Mouse (Mus musculus) spleen, adult 12 weeks (tissue): Measurements from ENCODE around the gene Mt3.
"Not testable (repeated sequence)": the region's sequence is repeated elsewhere in the genome, so short reads cannot be mapped to it uniquely, and the experiment has no call there.

ENCODE experiments used
- DNase-seq: peaks from one replicate; pipeline ENCODE4 v3.0.0; 2022; ENCODE audit warnings: low spot score

Gene Mt3

GRCm38 (mm10) chr8:94150925-94151324, 1.5 kb upstream of the Mt3 start:
- DNase-seq: no peak

DNA sequence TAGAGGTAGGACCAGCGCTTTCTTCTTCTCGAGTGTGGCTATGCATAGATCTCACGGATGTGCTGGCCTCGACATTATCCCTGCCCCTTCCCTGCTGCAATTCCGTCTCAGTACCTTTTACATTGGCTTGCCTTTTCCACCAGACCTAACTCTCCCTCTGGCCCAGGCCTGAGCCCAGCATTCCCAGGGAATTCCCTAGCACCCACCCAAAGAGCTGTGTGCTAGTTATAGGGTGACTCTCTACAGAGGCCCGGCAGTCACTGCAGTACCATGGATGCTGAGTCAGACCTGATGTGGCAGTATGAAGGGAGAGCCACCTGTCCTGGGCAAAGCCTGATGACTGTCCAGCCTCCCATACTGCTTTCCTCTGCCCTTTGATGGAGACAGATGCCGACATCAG, 1.0 kb downstream of the Mt3 start:
- no peak for DNase-seq

DNA sequence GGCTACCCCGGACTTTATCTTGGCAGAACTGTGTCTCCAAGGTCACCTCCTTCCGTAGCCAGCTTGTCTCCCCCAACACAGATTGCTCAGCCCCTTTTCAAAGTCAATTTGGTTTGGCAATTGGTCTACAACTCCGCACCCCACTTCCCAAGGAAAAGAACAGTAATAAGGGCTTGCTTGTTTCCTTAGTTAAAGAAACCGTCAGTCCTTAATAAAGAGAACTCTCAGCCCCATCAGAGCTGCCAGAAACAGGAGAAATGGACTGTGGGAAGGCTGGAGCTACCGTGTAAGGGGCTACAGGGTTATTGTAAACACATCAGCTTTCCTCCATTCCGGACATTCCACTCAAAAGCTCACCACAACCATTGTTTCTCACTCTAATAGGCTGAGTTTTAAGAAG, 2.1 kb downstream of the Mt3 start:
- no peak for DNase-seq

DNA sequence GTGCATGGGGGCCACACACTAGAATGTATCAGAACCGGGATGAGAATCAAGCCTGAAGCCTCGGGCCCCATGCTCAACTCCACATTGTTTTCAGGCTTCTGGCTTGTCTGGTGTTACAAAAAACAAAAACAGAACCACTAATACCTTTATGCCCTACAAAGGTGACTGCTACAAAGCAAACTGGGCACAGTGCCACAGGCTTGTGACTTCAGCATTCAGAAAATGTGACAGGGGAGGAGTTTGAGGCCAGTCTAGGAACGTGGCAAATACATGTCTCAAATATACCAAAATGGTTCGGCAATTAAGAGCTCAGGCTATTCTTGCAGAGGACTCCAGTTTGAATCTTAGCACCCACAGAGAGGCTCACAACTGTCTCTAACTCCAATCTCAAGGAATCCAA, 3.7 kb downstream of the Mt3 start:
- no peak for DNase-seq

GRCm38 (mm10) chr8:94165772-94166171, 13.4 kb downstream of the Mt3 start:
- DNase-seq: not testable (repeated sequence)

GRCm38 (mm10) chr8:94167244-94167643, 14.8 kb downstream of the Mt3 start:
- peak; percentile 77 for DNase-seq

DNA sequence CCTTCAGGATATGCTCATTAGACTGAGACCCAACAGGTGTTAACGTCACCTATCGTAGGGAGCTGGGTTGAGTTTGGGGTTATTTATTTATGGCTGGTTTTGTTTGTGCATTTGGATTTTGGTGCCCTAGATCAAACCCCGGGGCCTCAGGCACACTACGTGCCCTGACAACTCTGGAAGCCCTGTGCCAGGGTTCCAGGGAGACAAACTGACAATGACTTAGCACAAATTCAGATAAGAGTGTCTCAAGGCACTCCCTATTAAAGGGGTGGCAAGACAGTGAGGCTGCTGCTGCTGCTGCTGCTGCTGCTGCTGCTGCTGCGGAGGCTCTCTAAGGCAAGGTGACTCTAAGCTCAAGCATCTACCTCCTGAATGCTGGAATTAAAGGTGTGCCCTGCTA, 17.1 kb downstream of the Mt3 start:
- DNase-seq: no peak

GRCm38 (mm10) chr8:94171321-94171755, 18.9 kb downstream of the Mt3 start:
- DNase-seq: no peak

GRCm38 (mm10) chr8:94172075-94172808, 19.8 kb downstream of the Mt3 start, which contains the start of gene Mt2:
Gene Mt2 (plus strand): TSS chr8:94172664.
- peak; percentile 46 for DNase-seq

GRCm38 (mm10) chr8:94172809-94173732, 20.7 kb downstream of the Mt3 start:
- no peak for DNase-seq

GRCm38 (mm10) chr8:94173848-94174403, 21.5 kb downstream of the Mt3 start:
- no peak for DNase-seq

- DNase-seq: no peak
Measured at GRCm38 (mm10) chr8:94174619-94175213, 22.3 kb downstream of the Mt3 start.

DNA sequence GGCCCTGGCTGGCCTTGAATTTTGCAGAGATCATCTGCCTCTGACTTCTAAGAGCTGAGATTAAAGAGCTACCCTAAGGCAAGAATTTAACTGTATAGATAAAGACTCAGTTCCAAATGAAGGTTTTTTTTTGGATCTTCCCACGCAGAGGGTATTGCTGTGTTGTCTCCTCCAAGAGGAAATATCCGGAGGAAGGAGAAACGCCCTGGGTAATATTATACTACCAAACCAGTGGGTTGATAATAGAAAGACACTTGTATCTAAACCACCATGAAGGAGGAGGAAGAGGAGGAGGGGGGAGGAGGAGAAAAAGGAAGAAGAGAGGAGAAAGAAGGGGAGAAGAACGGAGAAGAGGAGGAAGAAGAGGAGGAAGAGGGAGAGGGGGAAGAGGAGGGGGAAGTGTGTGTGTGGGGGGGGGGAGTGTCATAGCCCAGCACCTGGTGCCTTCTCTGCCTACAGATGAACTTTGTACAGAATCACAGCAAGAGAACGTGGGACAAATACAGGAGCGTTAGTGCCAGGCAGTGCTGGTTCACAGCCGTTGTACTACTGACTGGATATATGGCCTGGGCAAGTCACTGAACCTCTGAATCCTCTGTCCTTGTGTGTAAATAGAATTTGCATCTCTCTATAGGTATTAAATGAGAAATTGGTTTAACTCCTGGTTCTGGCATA, 25.4 kb downstream of the Mt3 start:
- no peak for DNase-seq

GRCm38 (mm10) chr8:94178857-94179712, 26.7 kb downstream of the Mt3 start, which contains the start of gene Mt1:
Gene Mt1 (plus strand): TSS chr8:94179082.
- DNase-seq: peak; percentile 72

DNA sequence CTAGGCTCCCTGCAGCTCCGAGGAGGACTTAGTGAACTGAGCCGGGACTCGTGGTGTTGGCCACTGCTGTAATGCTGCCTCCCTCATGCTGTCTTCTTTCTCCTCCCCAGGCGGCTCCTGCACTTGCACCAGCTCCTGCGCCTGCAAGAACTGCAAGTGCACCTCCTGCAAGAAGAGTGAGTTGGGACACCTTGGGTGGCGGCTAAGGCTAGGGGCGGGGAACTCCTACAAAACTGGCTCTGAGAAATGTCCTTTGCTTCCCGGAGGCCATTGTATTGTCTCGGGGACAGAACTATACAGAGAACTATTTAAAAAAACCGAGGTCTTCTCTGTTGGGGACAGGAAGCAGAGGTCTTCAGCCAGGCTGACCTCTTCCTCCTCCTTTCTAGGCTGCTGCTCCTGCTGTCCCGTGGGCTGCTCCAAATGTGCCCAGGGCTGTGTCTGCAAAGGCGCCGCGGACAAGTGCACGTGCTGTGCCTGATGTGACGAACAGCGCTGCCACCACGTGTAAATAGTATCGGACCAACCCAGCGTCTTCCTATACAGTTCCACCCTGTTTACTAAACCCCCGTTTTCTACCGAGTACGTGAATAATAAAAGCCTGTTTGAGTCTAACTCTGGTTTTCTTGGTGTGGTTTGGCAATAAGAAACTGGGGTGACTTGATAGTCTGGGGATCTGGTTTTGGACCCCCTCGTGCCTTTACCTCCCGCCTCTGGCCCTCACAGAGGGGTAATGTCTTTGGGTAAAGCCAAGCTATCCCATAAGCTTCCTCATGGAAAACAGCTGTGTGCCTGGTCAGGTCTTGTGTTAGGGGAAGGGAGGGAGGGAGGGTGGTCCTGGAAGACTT, 27.5 kb downstream of the Mt3 start:
- no peak for DNase-seq

GRCm38 (mm10) chr8:94180561-94180908, 28.1 kb downstream of the Mt3 start:
- no peak for DNase-seq

DNA sequence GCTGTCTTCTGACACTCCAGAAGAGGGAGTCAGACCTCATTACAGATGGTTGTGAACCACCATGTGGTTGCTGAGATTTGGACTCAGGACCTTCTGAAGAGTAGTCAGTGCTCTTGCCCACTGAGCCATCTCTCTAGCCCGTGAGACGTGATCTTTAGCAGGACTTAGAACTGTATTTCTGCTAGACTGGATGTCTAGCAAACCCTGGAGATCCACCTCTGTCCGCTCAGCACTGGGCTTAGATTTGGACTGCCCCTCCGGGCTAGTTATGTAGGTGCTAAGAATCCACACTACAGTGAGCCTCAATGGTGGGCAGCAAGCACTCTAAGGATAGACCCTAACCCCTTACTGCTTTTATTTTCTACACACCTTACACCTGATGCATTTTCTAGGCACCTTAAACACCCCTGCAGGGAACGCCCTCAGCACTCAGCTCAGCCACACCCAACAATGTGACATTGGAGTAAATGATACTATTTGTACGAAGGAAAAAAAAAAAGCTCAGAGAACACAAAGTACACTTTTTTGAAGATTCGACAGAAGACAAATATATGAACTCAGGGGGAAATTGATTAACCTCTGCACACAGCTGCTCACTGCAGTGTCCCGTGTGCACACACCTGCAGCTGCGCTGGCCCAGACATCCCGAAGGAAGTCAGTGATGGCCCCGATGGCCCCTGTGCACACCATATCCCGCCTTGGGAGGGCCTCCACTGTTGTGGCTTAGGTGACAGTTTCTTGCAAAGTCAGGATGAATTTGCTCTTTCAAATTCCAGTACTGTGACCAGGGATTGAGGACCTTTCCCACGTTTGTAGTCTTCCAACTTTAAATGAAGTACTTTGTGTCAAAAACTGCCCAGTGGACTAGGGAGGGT, 29.9 kb downstream of the Mt3 start:
- DNase-seq: no peak

- DNase-seq: peak; percentile 73
Measured at GRCm38 (mm10) chr8:94183117-94183516, 30.7 kb downstream of the Mt3 start.

DNA sequence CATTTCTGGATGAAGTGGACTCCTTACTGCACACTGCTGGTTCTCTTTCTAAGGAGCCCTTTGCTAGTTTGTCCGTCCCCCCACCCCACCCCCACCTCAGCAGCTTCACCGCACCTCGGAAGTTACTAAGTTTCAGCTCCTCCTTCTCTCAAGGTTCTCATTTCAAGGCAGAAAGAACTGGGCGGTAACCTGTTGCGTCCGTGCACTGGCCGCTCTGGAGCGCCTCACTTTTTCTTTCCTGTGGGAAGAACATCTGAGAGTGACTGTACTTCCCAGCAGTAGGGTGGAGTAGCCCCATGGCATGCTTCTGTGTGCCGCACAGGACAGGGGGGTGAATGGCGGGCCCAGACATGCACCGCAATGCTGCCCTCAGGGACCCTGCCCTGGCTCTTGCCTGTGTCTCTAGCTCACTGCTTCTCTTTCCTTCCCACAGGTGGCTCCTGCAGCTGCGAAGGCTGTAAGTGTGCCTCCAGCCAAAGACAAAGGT, 32.0 kb downstream of the Mt3 start:
- no peak for DNase-seq
